Mouse (Mus musculus) stomach, embryonic 16.5 days (tissue): Measurements from ENCODE around the gene Gm7271. TPM values are rescaled to one million over a fixed set of nuclear protein-coding genes. Genes with fewer than 3 reads are reported as not detected.

Source experiments
- ATAC-seq: fragments of 200-750 bp; cut with Nextera tagmentation; 2 replicates; pipeline ENCODE4 v1.8.0; 2017; ENCODE audit warnings: moderate number of reproducible peaks, moderate TSS enrichment; ENCODE audit not compliant: insufficient read depth, low FRiP score
- H3K27ac ChIP-seq: fragments of 300-500 bp; sonication (generic); 2 replicates; pipeline ENCODE4 v1.5.1; 2014; ENCODE audit warnings: low read length
- H3K27me3 ChIP-seq: fragments of 300-500 bp; sonication (generic); 2 replicates; pipeline ENCODE4 v1.6.1; 2014; ENCODE audit warnings: low read length, control low read depth, mixed read lengths; ENCODE audit not compliant: control insufficient read depth, insufficient read depth
- H3K36me3 ChIP-seq: fragments of 300-500 bp; sonication (generic); 2 replicates; pipeline ENCODE4 v1.6.1; 2014; ENCODE audit warnings: low read length; ENCODE audit not compliant: control insufficient read depth, insufficient read depth
- H3K4me1 ChIP-seq: fragments of 300-500 bp; sonication (generic); 2 replicates; pipeline ENCODE4 v1.6.1; 2014; ENCODE audit warnings: low read length, control low read depth, mixed read lengths; ENCODE audit not compliant: control insufficient read depth, insufficient read depth
- H3K4me2 ChIP-seq: fragments of 300-500 bp; sonication (generic); 2 replicates; pipeline ENCODE4 v1.6.1; 2014; ENCODE audit warnings: low read depth, low read length, mixed read lengths
- H3K4me3 ChIP-seq: fragments of 300-500 bp; sonication (generic); replicated peaks from 2 replicates; pipeline ENCODE4 v1.5.1; 2014; ENCODE audit warnings: mild to moderate bottlenecking, low read length
- H3K9ac ChIP-seq: fragments of 300-500 bp; sonication (generic); 2 replicates; pipeline ENCODE4 v1.6.1; 2014; ENCODE audit warnings: low read length
- H3K9me3 ChIP-seq: fragments of 300-500 bp; sonication (generic); replicated peaks from 2 replicates; pipeline ENCODE4 v1.6.1; 2016; ENCODE audit warnings: low read length, control low read depth; ENCODE audit not compliant: control insufficient read depth
- WGBS: fragments of 180-500 bp; shearing (Covaris S2); extraction: QIAGEN DNeasy Blood & Tissue Kit; methylation state at CpG from one replicate; pipeline ENCODE4 v1.1.7; 2014; 5-methylcytosine and 5-hydroxymethylcytosine counted together
- polyA plus RNA-seq: library from polyadenylated mRNA; unstranded; fragments of >200 nt; fragmentation: Nextera tagmentation; extraction: Ambion mirVana; gene quantifications from 2 replicates; pipeline ENCODE4 v1.2.1, GENCODE M21; 2015

The Gm7271 gene
- polyA plus RNA-seq, result not detected in 2 replicates

- Histone ChIP-seq H3K36me3 (no peaks in the 10 kb centered on the region), H3K9me3 (no peaks in the 10 kb centered on the region), H3K9ac (no peak within 1 kb of the TSS), H3K27ac (no peak within 1 kb of the TSS), H3K4me2 (no peak within 1 kb of the TSS), H3K27me3 (no peaks in the 10 kb centered on the region), H3K4me1 (no peaks in the 10 kb centered on the region), H3K4me3 (no peak within 1 kb of the TSS)
- 47% methylated on average over 5 of the region's 5 CpGs for WGBS
- no peak for ATAC-seq
These were observed at the start of gene Gm7271 for GRCm38 (mm10) chr5:76483811-76484210. TSS of gene Gm7271 (plus strand) at chr5:76484040.

GRCm38 (mm10) chr5:76437100-76437499 is 46.7 kb upstream of the Gm7271 start:
- Histone ChIP-seq H3K36me3 (no peaks in the 10 kb centered on the region), H3K4me1 (no peaks in the 10 kb centered on the region), H3K27me3 (no peaks in the 10 kb centered on the region), H3K4me3 (no peak overlapping the region), H3K4me2 (no peak overlapping the region), H3K27ac (peak overlapping the region; percentile 65; the same call in 1 of the 2 replicates), H3K9me3 (no peaks in the 10 kb centered on the region), H3K9ac (no peak overlapping the region)
- 69% methylated on average over 5 of the region's 5 CpGs for WGBS
- ATAC-seq, result peak; percentile 86

DNA sequence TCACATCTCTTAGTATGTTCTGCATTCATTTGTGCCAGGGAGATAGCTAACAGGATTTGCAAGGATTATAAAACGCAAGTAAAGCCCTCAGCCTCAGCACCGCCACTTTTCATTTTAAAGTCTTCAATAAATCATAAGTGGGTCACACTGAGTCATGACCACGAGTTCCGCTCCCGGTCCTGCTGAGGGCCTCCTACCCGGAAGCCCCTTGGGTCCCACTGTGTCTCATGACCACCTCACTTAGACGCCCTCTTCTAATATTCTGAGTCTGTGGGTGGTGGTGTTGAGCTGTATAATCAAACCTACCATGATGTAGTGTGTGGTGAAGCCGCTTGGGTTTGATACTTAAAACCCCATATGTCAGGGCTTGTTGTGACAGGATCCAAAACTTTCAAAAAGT is 46.1 kb upstream of the Gm7271 start:
- WGBS, result 83% methylated on average over 8 of the region's 8 CpGs
- H3K4me2 ChIP-seq, result no peak overlapping the region
- H3K36me3 ChIP-seq, result no peaks in the 10 kb centered on the region
- no peak overlapping the region for H3K9ac ChIP-seq
- 0 out of 2 replicates have a peak overlapping the region, but pooled peaks have one; percentile 9 for H3K27ac ChIP-seq
- H3K27me3 ChIP-seq, result no peaks in the 10 kb centered on the region
- H3K9me3 ChIP-seq, result no peaks in the 10 kb centered on the region
- no peaks in the 10 kb centered on the region for H3K4me1 ChIP-seq
- H3K4me3 ChIP-seq, result no peak overlapping the region
- ATAC-seq, result no peak

- H3K4me1 ChIP-seq, result no peaks in the 10 kb centered on the region
- WGBS, result 61% methylated on average over 4 of the region's 4 CpGs
These were observed 42.4 kb upstream of the Gm7271 start for GRCm38 (mm10) chr5:76441431-76441830.

DNA sequence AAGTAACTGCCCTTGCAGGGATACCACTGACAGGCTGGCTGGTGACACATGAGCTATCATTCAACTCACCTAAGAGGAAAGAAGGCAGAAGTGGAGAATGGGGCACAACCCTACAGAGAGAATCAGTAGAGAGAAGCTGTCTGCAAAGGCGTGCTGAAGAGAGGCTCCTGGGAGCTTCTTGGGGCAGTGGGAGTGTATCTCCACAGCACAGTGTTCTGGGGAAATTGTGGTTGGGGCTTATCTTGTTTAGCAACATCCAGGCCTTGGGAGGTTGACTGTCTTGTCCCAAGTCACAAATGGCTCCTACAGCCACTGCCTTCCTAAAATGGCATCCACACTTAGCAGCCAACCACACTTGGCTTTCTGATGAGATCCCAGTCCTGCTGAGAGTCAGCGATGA is 8.9 kb upstream of the Gm7271 start:
- Histone ChIP-seq H3K4me1 (no peaks in the 10 kb centered on the region), H3K27me3 (no peaks in the 10 kb centered on the region), H3K4me3 (no peak overlapping the region), H3K9ac (no peak overlapping the region), H3K9me3 (no peaks in the 10 kb centered on the region), H3K4me2 (no peak overlapping the region), H3K27ac (no peak overlapping the region), H3K36me3 (no peaks in the 10 kb centered on the region)
- ATAC-seq, result no peak
- 80% methylated on average over 2 of the region's 2 CpGs for WGBS

More at GRCm38 (mm10) chr5:76441431-76441830, 42.4 kb upstream of the Gm7271 start:
- Histone ChIP-seq H3K27ac (no peak overlapping the region), H3K36me3 (no peaks in the 10 kb centered on the region), H3K9me3 (no peaks in the 10 kb centered on the region), H3K9ac (no peak overlapping the region), H3K4me3 (no peak overlapping the region), H3K27me3 (no peaks in the 10 kb centered on the region), H3K4me2 (no peak overlapping the region)
- no peak for ATAC-seq

DNA sequence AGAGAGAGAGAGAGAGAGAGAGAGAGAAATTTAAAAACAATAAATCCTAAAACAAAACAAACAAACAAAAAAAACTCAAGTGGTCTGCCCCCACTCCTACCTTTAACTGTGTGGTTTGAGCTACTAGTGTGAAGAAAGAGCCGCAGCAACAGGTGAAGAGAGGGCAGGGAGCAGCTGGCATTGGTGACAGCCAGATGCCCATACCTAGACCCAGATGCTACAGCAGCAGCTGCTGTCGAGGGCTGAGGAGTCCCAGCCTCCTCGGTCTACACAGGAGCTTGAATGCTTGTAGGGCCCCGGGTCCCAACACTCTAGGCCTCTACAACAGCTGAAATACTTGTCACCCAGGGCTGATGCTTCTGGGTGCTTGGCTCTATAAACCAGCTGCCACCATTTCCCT is 7.0 kb upstream of the Gm7271 start:
- H3K4me1 ChIP-seq, result no peaks in the 10 kb centered on the region
- H3K9me3 ChIP-seq, result no peaks in the 10 kb centered on the region
- H3K27ac ChIP-seq, result no peak overlapping the region
- no peaks in the 10 kb centered on the region for H3K27me3 ChIP-seq
- ATAC-seq, result no peak
- WGBS, result 67% methylated on average over 4 of the region's 4 CpGs
- no peak overlapping the region for H3K4me2 ChIP-seq
- H3K4me3 ChIP-seq, result no peak overlapping the region
- H3K36me3 ChIP-seq, result no peaks in the 10 kb centered on the region
- no peak overlapping the region for H3K9ac ChIP-seq

GRCm38 (mm10) chr5:76477764-76478163 is 6.1 kb upstream of the Gm7271 start:
- Histone ChIP-seq H3K36me3 (no peaks in the 10 kb centered on the region), H3K27ac (no peak overlapping the region), H3K9ac (no peak overlapping the region), H3K4me2 (no peak overlapping the region), H3K9me3 (no peaks in the 10 kb centered on the region), H3K27me3 (no peaks in the 10 kb centered on the region), H3K4me1 (no peaks in the 10 kb centered on the region), H3K4me3 (no peak overlapping the region)
- ATAC-seq, result no peak
- WGBS, result 27% methylated on average over 9 of the region's 9 CpGs

GRCm38 (mm10) chr5:76495126-76495525 is 11.3 kb downstream of the Gm7271 start:
- no peak overlapping the region for H3K4me3 ChIP-seq
- H3K36me3 ChIP-seq, result no peaks in the 10 kb centered on the region
- ATAC-seq, result no peak
- no peaks in the 10 kb centered on the region for H3K9me3 ChIP-seq
- H3K4me2 ChIP-seq, result no peak overlapping the region
- no peak overlapping the region for H3K27ac ChIP-seq
- H3K9ac ChIP-seq, result no peak overlapping the region
- 77% methylated on average over 13 of the region's 13 CpGs for WGBS
- no peaks in the 10 kb centered on the region for H3K27me3 ChIP-seq
- no peaks in the 10 kb centered on the region for H3K4me1 ChIP-seq

DNA sequence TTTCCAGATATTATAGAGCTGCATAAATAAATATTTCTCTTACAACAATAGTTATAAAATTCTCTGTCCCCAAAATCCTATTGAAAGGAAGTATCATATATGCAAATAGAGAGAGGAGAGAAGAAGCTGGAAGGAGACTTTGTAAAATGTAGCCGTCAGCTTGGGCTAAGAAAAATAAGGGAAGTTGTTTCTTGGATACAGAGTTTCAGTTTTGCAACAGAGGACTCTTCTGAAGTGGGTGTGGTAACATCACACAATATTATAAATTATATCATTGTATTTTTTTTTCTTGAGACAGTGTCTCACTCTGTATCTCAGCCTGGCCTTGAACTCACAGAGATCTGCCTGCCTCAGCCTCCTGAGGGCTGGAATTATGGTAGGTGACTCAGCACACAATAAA is 38.6 kb downstream of the Gm7271 start:
- H3K36me3 ChIP-seq, result no peaks in the 10 kb centered on the region
- H3K9me3 ChIP-seq, result no peaks in the 10 kb centered on the region
- H3K4me2 ChIP-seq, result no peak overlapping the region
- no peak overlapping the region for H3K27ac ChIP-seq
- H3K4me1 ChIP-seq, result no peaks in the 10 kb centered on the region
- no peaks in the 10 kb centered on the region for H3K27me3 ChIP-seq
- no peak overlapping the region for H3K9ac ChIP-seq
- no peak for ATAC-seq
- 76% methylated on average over 1 of the region's 1 CpGs for WGBS
- H3K4me3 ChIP-seq, result no peak overlapping the region

DNA sequence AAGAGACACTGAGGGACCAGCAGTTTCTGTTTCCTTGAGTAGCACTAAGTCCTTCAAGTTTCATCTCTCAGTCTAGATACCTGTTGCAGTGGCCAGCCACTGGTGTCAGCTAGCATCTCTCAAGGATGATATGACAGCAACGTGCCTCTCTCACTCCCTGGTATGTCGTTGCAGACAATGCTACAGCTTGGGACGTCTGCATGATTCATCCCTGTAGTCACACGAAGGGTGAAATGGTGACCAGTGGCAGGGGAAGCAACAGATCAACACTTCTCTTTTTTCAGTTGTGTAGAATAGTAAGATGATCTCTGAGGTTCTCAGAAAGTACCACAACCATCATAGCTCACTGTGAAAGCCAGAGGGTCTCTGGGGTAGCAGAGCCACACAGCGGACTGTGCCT is 40.8 kb downstream of the Gm7271 start:
- H3K4me1 ChIP-seq, result no peaks in the 10 kb centered on the region
- H3K36me3 ChIP-seq, result no peaks in the 10 kb centered on the region
- H3K9ac ChIP-seq, result no peak overlapping the region
- H3K4me3 ChIP-seq, result no peak overlapping the region
- ATAC-seq, result no peak
- H3K27ac ChIP-seq, result no peak overlapping the region
- H3K9me3 ChIP-seq, result no peaks in the 10 kb centered on the region
- no peaks in the 10 kb centered on the region for H3K27me3 ChIP-seq
- H3K4me2 ChIP-seq, result no peak overlapping the region
- 69% methylated on average over 5 of the region's 5 CpGs for WGBS
